Mouse (Mus musculus) right cerebral cortex, adult 2 months (tissue): ENCODE measurements around the gene Gm20388.
"Not testable (repeated sequence)": the region's sequence is repeated elsewhere in the genome, so short reads cannot be mapped to it uniquely, and the experiment has no call there.

Source experiments
- DNase-seq, 2 experiments: peaks; one replicate each; pipeline ENCODE4 v3.0.0; 2021 to 2022; ENCODE audit warnings: low spot score in 2 of 2

Gene Gm20388

GRCm38 (mm10) chr8:123601457-123601856, 3690.8 kb downstream of the Gm20388 start:
- DNase-seq = not testable (repeated sequence)

DNA sequence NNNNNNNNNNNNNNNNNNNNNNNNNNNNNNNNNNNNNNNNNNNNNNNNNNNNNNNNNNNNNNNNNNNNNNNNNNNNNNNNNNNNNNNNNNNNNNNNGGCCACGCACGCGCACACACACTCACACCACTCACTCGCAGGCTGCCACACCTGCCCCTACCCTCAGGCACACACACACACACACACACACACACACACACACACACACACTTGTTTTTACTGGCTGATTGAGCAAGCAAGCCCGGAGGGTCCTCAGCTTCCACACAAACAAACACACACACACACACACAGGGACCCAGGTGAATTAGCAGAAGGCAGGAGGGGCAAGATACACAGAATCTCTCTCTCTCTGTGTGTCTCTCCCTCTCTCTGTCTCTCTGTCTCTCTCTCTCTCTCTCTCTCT, 3702.0 kb downstream of the Gm20388 start:
- not testable (repeated sequence) for DNase-seq

DNA sequence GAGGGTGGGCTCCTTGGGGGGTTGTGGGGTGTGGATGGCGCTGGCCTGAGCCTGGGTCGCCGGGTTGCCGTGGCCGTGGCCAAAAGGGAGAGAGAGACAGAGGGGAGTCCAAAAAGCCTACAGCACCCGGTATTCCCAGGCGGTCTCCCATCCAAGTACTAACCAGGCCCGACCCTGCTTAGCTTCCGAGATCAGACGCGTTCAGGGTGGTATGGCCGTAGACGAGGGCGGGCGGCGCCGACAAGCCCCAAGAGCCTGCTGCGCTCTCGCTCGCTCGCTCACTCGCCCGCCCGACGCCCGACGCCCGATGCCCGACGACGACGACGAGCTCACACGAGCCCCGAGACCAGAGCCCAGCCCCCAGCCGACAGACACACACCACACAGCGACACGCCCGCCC, 3712.9 kb downstream of the Gm20388 start:
- not testable (repeated sequence) for DNase-seq

- no peak for DNase-seq
Observed at GRCm38 (mm10) chr8:123624274-123624673, 3713.6 kb downstream of the Gm20388 start.

DNA sequence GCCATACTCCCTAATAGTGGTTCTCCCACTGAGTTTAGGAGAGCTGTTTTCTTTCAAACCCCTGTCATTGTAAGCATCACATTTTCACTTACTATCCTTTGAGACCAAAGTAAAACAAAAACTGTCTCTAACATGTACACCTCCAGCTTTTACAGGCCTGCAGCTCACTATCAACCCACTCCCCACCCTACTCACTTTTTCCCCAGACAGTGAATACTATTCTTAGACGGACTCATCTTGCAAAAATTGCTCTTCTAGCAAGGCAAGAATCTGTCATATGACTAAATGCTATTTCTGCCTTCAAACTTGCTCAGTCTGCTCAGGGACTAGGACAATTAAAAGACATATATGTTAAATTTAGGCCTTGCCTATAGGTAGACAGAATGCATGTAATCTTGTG, 3714.1 kb downstream of the Gm20388 start:
- DNase-seq = peak in 1 of 2 experiments; percentile 17

- DNase-seq = no peak
Observed at GRCm38 (mm10) chr8:123625717-123626116, 3715.1 kb downstream of the Gm20388 start.

- DNase-seq = no peak
Observed at GRCm38 (mm10) chr8:123627410-123628147, 3716.9 kb downstream of the Gm20388 start.

GRCm38 (mm10) chr8:123628253-123628967, 3717.8 kb downstream of the Gm20388 start:
- peak; percentile 65 to 71 for DNase-seq

GRCm38 (mm10) chr8:123628968-123629755, 3718.5 kb downstream of the Gm20388 start:
- peak; percentile 81 to 86 for DNase-seq

DNA sequence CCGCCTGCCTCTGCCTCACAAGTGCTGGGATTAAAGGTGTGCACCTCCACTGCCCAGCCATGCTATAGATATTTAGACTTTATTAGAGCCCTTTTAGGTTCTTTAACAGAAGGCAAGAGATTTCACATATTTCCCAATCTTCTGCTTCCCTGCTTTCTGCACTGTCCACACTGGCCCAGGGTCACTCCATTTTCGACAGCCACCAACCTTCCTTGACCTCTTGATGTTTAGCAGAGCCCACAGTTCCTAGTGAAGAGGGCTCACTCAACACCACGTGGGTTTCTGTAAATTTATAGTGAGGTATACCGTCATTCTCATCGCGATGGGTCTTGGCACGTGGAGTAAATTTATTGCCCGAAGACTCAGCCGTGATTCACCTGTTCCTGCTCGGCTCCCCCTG, 3719.4 kb downstream of the Gm20388 start:
- no peak for DNase-seq

DNA sequence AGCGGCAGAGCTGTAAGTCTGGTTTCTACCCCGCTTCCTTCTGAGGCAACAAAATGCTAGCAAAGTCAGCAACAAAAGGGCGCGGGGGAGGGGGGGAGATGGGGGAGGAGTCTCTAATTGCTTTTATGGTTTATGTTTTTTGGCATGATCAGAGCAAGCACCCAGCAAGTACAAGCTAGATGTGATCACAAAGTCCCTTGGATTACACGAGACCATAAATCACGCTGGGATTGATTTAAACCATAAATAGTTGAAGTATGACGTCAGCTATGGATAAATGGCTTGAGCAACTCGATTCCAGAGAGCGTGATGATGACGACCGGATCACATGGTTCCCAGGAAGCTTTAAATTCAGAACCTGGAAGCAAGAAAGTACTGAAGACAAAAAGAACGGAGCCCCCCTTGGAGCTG, 3720.2 kb downstream of the Gm20388 start:
- DNase-seq = no peak

GRCm38 (mm10) chr8:123631746-123632145, 3721.1 kb downstream of the Gm20388 start:
- DNase-seq = not testable (repeated sequence)

GRCm38 (mm10) chr8:123632257-123632656, 3721.6 kb downstream of the Gm20388 start:
- no peak for DNase-seq

- DNase-seq = no peak
Observed at GRCm38 (mm10) chr8:123633801-123634200, 3723.2 kb downstream of the Gm20388 start.

DNA sequence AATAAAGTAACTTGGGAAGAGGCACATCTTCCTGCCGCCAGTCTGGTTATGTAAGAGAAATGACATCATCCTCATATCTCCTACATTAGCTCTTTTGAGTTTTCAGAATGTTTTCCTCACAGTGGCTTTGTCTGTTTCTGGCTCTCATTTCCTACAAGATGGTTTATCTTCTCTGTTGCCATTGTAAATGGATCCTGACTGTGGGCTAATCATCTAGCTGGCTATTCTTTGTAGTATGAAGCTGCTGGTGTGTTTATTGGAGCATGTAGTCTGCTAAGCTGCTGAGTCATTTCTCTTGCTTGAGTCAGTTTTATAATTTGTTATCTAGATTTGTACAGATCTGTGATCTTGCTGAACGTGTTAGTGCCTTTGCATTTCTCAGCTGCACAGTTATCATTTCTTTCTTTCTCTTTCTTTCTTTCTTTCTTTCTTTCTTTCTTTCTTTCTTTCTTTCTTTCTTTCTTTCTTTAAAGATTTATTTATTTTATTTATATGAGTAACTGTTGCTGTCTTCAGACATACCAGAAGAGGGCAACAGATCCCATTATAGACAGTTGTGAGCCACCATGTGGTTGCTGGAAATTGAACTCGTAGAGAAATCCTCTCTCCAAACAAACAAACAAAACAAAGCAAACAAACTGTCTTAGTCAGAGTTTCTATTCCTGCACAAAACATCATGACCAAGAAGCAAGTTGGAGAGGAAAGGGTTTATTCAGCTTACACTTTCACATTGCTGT, 3723.9 kb downstream of the Gm20388 start:
- DNase-seq = peak in 1 of 2 experiments; percentile 35

- DNase-seq = no peak
Observed at GRCm38 (mm10) chr8:123635671-123636070, 3725.0 kb downstream of the Gm20388 start.

DNA sequence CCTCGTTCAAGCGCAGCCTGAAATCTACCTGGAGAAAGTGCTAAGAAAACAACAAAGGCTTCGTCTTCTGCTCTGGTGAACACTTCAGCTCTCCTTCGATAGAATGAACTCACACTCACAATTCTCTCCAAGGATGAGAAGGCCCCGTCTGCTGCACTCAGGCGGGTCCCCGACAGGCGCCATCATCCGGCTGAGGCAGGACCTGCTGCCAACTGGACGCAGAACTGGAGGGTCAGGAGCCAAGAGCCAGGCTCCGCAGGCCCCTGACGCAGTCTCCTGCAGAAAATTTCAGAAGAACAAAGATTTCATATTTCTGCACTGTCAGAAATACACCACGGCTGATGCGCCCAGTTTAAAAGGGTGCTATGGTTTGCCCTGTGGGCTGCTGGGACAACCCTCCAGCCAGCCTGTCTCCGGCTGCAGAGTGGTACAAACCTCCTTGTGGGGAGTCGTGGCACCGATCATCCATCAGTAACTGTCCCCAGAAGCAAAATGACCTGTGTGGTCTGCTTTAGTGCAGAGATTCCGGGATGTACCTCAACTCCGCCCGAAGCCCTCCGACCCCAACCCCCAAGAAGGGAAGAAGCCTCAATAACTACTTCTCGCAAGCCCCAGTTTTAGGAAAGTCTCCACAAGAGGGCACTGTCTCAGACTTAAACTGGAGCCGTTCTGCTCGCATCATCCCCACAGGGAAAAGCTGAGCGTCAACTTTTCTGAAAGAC, 3732.8 kb downstream of the Gm20388 start:
- peak; percentile 75 to 78 for DNase-seq

DNA sequence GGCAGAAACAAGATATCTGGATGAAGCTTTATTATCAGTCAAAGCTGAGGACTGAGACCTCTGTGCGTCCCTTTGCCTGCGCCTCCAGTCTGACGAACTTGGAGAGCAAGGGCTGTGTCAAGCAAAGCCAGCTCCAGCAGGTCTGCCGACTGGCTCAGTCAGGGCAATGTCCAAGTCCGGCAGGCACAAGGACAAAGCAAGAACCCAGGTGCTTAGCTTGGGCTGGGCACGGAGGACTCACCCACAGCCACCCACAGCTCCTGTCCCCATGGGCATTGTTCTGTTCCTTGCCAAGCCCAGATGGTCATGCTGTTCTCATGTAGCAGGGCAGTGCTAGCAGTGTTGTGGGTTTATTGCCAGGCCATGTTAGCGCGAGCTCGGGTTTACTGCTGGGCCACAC, 3734.6 kb downstream of the Gm20388 start:
- no peak for DNase-seq

DNA sequence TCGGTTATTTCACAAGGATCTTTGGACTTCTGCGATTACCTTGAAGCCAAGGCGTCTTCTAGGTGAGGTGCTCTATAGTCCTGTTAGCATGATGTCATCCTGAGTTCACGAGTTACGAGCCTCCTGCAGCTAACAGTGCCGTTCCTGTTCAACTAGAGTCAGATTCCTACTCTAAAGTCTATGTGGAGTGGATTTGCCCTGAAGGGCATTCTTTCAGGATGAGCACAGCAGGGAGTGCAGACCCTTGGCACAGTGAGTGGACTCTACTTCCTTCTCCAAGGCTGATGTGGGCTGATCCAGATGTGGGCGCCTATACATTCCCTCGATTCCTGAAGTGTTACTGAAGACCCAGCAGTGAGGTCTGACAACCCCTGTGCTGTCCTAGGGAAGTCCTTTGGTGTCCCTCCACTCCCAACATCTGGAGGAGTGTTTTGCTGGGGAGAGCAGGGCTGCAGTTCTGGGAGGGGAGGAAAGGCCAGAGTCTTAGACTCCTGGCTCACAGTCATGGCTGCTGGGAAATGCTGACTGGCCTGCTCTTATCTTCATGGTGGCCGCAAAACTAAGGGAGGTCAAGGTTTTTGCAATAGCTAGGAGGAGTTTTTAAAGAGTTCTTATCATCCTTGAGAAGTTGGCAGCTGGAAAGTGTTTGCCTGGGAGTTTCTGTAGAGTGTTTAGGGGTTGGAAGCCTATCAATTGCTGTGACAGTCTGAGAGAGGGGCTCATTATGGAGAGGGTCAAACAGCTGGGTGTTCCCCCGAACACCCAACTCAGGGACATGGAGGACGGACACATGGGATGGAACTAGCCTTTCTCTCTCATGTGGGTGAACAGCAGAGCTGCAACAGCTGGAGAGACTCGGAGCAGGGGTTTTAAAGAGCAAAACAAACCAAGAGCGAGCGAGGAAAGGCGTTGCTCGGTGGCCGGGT, 3737.9 kb downstream of the Gm20388 start:
- no peak for DNase-seq

DNA sequence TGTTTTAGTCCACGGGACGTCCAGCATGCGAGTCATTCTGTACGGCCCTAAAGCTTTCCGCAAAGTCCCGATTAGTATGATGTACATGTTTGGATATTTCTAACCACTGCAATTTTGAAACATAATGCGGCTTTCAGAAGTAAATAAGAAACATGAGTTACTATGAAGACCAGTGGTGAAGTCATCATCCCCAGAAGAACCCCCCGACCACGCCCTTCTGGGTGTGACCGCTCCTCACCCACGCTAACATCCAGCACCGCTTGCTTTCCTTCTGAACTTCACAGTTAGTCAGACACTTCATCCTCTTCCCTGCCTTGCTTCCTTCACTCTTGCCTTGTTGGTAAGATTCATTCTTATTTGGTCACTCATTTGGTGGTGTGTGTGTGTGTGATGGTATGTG, 3738.8 kb downstream of the Gm20388 start:
- DNase-seq = no peak
